Mouse (Mus musculus) liver, embryonic 15.5 days (tissue): ENCODE measurements at regions not wholly inside any gene's neighbourhood (a gene's known extent, or its start where the extent isn't known, plus 50 kb on each side); places are given as distances from the start of the nearest gene placed in this dataset.

Experiments
- ATAC-seq: fragments of 200-750 bp; cut with Nextera tagmentation; 2 replicates; pipeline ENCODE4 v1.8.0; 2017; ENCODE audit warnings: moderate number of reproducible peaks, mild to moderate bottlenecking, moderate library complexity; ENCODE audit not compliant: insufficient read depth
- H3K27ac ChIP-seq: fragments of 300-500 bp; sonication (generic); replicated peaks from 2 replicates; pipeline ENCODE4 v1.5.1; 2015; ENCODE audit warnings: mild to moderate bottlenecking, inconsistent platforms
- H3K27me3 ChIP-seq: fragments of 300-500 bp; sonication (generic); 2 replicates; pipeline ENCODE4 v1.6.1; 2015; ENCODE audit warnings: mild to moderate bottlenecking, inconsistent platforms
- H3K36me3 ChIP-seq: fragments of 300-500 bp; sonication (generic); replicated peaks from 2 replicates; pipeline ENCODE4 v1.6.1; 2015; ENCODE audit warnings: moderate library complexity, mild to moderate bottlenecking, inconsistent platforms
- H3K4me1 ChIP-seq: fragments of 300-500 bp; sonication (generic); replicated peaks from 2 replicates; pipeline ENCODE4 v1.6.1; 2015; ENCODE audit warnings: inconsistent platforms
- H3K4me2 ChIP-seq: fragments of 300-500 bp; sonication (generic); 2 replicates; pipeline ENCODE4 v1.6.1; 2015; ENCODE audit warnings: moderate library complexity, mild to moderate bottlenecking, inconsistent platforms
- H3K4me3 ChIP-seq: fragments of 300-500 bp; sonication (generic); replicated peaks from 2 replicates; pipeline ENCODE4 v1.5.1; 2015; ENCODE audit warnings: mild to moderate bottlenecking, inconsistent platforms
- H3K9ac ChIP-seq: fragments of 300-500 bp; sonication (generic); 2 replicates; pipeline ENCODE4 v1.6.1; 2015; ENCODE audit warnings: moderate library complexity, mild to moderate bottlenecking, inconsistent platforms
- H3K9me3 ChIP-seq: fragments of 300-500 bp; sonication (generic); replicated peaks from 2 replicates; pipeline ENCODE4 v1.6.1; 2016; ENCODE audit warnings: inconsistent platforms
- WGBS: fragments of 180-500 bp; shearing (Covaris S2); methylation state at CpG from one replicate; pipeline ENCODE4 v1.1.7; 2015; ENCODE audit warnings: mixed read lengths; ENCODE audit not compliant: insufficient replicate concordance; 5-methylcytosine and 5-hydroxymethylcytosine counted together

DNA sequence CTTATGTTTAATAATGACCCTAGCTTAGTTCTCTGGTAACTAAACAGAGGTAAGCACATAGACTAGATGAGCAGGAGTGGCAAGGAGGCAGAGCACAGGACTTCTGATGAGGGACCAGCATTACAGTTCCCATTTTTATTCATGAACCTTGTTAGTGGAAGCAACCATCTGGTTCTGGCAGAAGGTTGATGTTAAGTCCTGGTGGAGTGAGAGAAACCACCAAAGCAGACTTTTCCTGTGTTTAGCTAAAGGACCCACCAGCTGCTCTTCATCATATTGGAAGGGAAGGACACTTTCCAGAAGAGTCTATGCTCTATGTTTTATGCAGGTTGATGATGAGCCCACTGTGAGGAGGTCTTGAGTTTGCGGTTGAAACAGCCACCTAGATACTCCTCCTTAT, 194.9 kb upstream of the Xylt1 start:
- H3K4me3 ChIP-seq, result no peak overlapping the region
- no peak for ATAC-seq
- no peaks in the 10 kb centered on the region for H3K27me3 ChIP-seq
- no peaks in the 10 kb centered on the region for H3K36me3 ChIP-seq
- no peak overlapping the region for H3K27ac ChIP-seq
- WGBS, result 68% methylated on average over 1 of the region's 1 CpGs
- no peak overlapping the region for H3K9ac ChIP-seq
- no peaks in the 10 kb centered on the region for H3K4me1 ChIP-seq
- H3K4me2 ChIP-seq, result no peak overlapping the region
- H3K9me3 ChIP-seq, result no peaks in the 10 kb centered on the region

DNA sequence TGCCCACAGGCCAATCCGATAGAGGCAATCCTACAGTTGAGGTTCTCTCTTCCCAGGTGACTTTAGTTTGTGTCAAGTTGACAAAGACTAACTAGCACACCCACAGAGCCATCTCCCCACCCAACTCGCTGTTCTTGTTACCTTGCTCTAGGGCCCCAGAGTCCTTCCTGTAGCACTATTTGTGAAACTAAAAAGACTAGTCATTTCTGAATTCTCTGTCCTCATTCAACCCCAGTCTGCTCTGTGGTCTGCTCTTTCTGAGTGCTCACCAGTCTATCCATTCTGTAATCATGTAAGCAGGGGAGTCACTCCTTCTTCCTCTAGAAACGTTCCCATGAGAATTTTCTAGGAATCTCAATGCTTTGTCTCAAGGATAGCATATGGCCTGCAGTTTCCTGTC, 184.2 kb upstream of the Xylt1 start:
- H3K27me3 ChIP-seq, result no peaks in the 10 kb centered on the region
- H3K4me2 ChIP-seq, result no peak overlapping the region
- no peak overlapping the region for H3K9ac ChIP-seq
- no peak overlapping the region for H3K4me3 ChIP-seq
- no peaks in the 10 kb centered on the region for H3K36me3 ChIP-seq
- no peak for ATAC-seq
- H3K27ac ChIP-seq, result no peak overlapping the region
- H3K9me3 ChIP-seq, result no peaks in the 10 kb centered on the region
- WGBS, result 47% methylated on average over 3 of the region's 3 CpGs
- no peaks in the 10 kb centered on the region for H3K4me1 ChIP-seq

DNA sequence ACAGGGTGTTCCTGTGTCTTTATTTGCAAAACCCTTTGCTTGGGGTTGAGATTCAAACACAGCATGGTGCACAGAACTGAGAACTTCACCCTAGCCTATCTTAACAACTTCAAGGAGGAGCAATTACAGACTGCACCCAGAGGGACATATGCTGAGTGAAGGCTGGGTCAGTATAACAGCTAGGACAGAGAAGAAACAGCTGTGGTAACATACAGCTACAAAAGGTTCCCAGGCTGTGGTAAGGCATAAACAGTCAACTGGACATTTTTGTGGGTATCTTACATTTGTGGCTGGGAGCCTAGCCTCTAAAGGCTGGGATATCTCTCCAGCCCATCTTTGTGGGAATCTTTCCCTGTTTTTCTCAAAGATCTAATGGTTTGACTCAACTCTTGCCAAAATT, 154.5 kb upstream of the Xylt1 start:
- H3K4me2 ChIP-seq, result no peak overlapping the region
- H3K9ac ChIP-seq, result no peak overlapping the region
- H3K4me3 ChIP-seq, result no peak overlapping the region
- H3K4me1 ChIP-seq, result no peaks in the 10 kb centered on the region
- no peak for ATAC-seq
- no peaks in the 10 kb centered on the region for H3K27me3 ChIP-seq
- no peak overlapping the region for H3K27ac ChIP-seq
- no peaks in the 10 kb centered on the region for H3K9me3 ChIP-seq
- H3K36me3 ChIP-seq, result no peaks in the 10 kb centered on the region

DNA sequence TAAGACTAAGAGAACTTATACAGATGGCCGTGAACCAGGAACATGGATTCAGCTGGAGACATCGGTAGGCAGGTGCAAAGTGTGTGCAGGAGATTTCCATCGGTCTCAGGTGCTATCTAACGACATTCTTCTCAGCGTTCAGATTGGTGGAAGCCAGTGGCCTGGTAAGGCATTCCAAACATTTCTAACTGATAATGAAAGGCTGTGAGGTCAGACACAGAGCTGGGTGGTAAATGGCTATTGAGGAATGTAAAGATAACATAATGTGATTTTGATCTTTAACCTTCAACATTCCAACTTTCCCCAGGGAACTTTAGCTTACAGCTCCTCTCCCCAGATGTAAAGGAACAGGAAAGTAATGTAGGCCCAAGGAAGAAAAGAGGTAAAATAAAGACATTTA, 151.2 kb upstream of the Xylt1 start:
- Histone ChIP-seq H3K27ac (no peak overlapping the region), H3K4me2 (no peak overlapping the region), H3K9me3 (no peaks in the 10 kb centered on the region), H3K27me3 (no peaks in the 10 kb centered on the region), H3K9ac (no peak overlapping the region), H3K36me3 (no peaks in the 10 kb centered on the region), H3K4me3 (no peak overlapping the region), H3K4me1 (no peaks in the 10 kb centered on the region)
- ATAC-seq, result no peak
- 45% methylated on average over 5 of the region's 5 CpGs for WGBS

DNA sequence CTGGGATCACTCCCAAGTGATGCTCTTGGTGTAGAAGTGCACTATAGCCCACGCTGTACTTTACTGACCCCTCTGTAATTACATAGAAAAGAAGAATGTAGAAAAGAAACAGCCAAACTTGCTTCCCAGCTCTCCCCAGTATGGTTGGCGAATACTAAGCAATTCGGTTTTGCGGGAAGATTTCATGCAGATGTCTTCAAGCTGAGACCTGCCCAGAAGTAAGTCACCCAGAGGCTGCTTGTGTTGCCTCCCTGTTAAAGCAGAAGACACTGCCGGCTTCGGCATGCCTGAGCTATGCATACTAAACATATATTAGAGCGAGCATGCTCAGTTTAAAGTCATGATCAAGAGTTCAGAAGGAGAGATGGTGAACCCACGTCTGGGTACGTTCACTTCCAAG, 124.0 kb upstream of the Xylt1 start:
- Histone ChIP-seq H3K27me3 (peaks cover 7% of the 10 kb centered on the region; the same call in 1 of the 2 replicates), H3K36me3 (no peaks in the 10 kb centered on the region), H3K27ac (no peak overlapping the region), H3K9me3 (no peaks in the 10 kb centered on the region), H3K4me2 (no peak overlapping the region), H3K9ac (no peak overlapping the region), H3K4me3 (no peak overlapping the region), H3K4me1 (no peaks in the 10 kb centered on the region)
- ATAC-seq, result no peak
- 63% methylated on average over 9 of the region's 9 CpGs for WGBS

DNA sequence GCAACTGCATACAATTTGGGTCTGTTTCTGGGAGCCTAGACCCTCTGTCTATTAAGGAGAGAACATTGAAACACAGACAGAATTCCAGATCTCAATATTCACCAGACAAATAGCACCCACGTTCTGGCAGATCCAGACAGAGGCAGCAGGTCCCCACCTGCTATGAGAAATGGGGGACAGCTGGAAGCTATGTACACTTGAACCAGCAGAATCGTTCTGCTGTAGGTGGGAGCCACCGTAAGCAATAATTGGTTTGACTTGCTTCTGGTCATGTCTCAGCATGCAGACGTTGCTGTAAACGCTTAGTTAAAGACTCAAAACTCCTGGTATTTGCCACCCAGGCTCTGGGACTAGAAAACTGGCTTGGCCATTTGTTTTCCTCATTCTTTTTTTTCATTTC, 122.2 kb upstream of the Xylt1 start:
- H3K4me3 ChIP-seq, result no peak overlapping the region
- no peak for ATAC-seq
- no peaks in the 10 kb centered on the region for H3K36me3 ChIP-seq
- H3K27ac ChIP-seq, result no peak overlapping the region
- H3K9ac ChIP-seq, result no peak overlapping the region
- no peaks in the 10 kb centered on the region for H3K4me1 ChIP-seq
- H3K4me2 ChIP-seq, result no peak overlapping the region
- 57% methylated on average over 5 of the region's 5 CpGs for WGBS
- H3K27me3 ChIP-seq, result peaks cover 13% of the 10 kb centered on the region
- no peaks in the 10 kb centered on the region for H3K9me3 ChIP-seq

DNA sequence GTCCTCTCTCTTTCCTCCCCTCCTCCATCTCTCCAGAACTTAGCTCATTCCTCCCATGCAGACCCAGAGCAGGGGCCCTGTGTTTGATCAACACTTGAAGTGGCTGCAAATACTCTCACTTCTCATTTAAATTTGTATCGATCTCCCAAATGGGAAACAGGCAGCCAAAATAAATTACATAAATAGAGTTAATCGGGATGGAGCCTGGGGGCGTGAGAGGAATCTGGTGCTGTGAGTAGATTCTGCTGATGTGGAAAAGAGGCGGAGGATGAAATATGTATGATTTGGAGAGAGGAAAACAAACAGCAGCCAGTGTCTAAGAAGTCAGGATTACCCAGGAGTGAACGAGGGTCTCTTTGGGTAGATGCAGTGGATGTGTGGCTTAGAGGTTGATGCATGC, 121.6 kb upstream of the Xylt1 start:
- Histone ChIP-seq H3K4me2 (no peak overlapping the region), H3K4me3 (no peak overlapping the region), H3K27ac (no peak overlapping the region), H3K4me1 (no peaks in the 10 kb centered on the region), H3K9me3 (no peaks in the 10 kb centered on the region), H3K9ac (no peak overlapping the region), H3K36me3 (no peaks in the 10 kb centered on the region), H3K27me3 (peaks cover 13% of the 10 kb centered on the region)
- ATAC-seq, result no peak
- WGBS, result 58% methylated on average over 5 of the region's 5 CpGs

DNA sequence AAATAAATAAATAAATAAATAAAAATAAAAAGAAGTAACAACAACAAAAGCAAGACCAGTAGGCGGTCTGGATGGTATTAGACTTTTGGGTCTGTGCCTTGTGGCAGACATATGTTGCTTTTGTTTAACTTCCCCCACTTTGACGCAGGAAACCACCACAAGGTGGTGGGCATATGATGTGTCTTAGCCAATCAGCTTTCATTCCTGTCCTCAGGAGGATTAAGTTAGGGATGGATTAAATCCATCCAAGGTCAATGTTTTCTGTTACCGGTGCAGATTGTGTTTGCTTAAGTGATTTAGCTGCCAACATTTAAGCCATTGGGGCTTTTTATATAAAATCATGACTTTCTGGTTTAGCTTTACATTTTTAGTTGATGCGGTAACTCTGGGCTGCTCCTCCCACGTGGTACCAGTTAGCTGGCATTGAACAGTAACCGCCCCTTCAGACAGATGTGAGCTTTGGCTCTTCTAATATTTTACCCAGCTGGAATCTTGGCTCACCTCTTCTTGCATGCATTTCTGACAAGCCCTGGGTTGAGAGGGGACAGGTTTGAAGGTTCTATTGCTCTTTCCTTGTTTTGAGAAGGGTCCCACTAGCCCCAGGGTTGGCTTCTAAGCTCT, 121.0 kb upstream of the Xylt1 start:
- Histone ChIP-seq H3K4me1 (no peaks in the 10 kb centered on the region), H3K9ac (no peak overlapping the region), H3K4me3 (no peak overlapping the region), H3K27ac (no peak overlapping the region), H3K4me2 (no peak overlapping the region), H3K36me3 (no peaks in the 10 kb centered on the region), H3K27me3 (peaks cover 13% of the 10 kb centered on the region), H3K9me3 (no peaks in the 10 kb centered on the region)
- ATAC-seq, result no peak
- 56% methylated on average over 6 of the region's 6 CpGs for WGBS

DNA sequence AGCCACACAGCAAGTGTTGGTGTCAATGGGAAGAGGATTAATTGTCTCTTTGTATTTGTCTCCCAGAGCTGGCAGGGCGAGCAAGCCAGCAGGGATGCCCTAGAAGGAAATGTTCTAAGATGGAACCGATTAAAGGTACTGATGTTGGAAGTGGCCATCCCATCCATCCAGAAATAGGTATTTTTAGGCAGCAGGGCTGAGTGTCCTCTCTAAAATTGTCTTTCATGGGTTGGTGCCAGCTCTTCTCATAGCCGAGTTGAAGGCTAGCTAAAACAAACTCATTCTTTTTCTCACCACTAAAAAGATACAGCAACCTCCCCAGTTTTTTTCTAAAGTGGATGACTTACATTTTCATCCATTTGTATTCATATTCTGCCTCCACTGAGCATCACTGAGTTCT, 120.2 kb upstream of the Xylt1 start:
- WGBS, result 51% methylated on average over 3 of the region's 3 CpGs
- ATAC-seq, result no peak
- no peaks in the 10 kb centered on the region for H3K9me3 ChIP-seq
- H3K36me3 ChIP-seq, result no peaks in the 10 kb centered on the region
- H3K4me3 ChIP-seq, result no peak overlapping the region
- H3K4me2 ChIP-seq, result no peak overlapping the region
- peaks cover 13% of the 10 kb centered on the region for H3K27me3 ChIP-seq
- no peaks in the 10 kb centered on the region for H3K4me1 ChIP-seq
- no peak overlapping the region for H3K27ac ChIP-seq
- no peak overlapping the region for H3K9ac ChIP-seq

DNA sequence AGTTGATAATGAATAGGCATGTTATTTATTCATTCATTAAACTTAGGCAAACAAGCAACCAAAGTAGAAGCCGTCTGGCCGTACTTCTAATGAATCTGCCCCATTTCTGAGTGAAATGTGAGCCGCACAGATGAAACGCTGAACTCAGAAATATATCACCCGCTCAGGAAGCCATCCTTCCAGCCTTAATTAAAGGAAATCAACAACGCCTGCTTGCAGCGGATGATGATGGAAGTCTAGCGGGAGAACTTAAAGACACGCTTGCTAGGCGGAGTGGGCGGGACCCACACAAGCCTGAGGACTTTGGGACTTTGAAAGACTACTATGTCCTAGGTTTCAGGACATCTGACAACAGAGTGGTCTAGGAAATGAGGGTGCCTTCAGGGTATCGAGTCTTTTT, 117.7 kb upstream of the Xylt1 start:
- H3K27me3 ChIP-seq, result peaks cover 13% of the 10 kb centered on the region
- H3K4me1 ChIP-seq, result no peaks in the 10 kb centered on the region
- H3K9me3 ChIP-seq, result no peaks in the 10 kb centered on the region
- H3K9ac ChIP-seq, result no peak overlapping the region
- no peaks in the 10 kb centered on the region for H3K36me3 ChIP-seq
- no peak overlapping the region for H3K27ac ChIP-seq
- 73% methylated on average over 12 of the region's 12 CpGs for WGBS
- no peak overlapping the region for H3K4me2 ChIP-seq
- no peak overlapping the region for H3K4me3 ChIP-seq
- no peak for ATAC-seq

DNA sequence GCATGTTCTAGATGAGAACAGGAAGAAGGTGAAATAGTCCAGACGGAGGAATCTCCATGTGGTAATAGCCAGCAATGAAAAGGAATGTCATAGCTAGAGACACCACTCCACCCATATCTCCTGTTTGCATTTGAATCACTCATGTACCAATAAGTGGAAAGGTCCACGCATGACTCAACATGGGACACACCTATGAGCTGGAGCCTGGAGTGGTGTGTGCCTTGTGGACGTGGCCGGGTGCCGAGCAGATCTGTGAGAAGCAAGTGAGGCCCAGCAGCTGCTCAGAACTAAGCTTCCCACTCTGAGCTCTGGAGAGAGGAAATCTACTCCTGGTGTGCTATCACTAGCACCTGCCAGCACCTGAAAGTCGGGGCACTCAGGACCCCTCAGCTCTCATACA, 116.4 kb upstream of the Xylt1 start:
- Histone ChIP-seq H3K9me3 (no peaks in the 10 kb centered on the region), H3K27me3 (peaks cover 13% of the 10 kb centered on the region), H3K4me1 (no peaks in the 10 kb centered on the region), H3K4me3 (no peak overlapping the region), H3K36me3 (no peaks in the 10 kb centered on the region), H3K4me2 (no peak overlapping the region), H3K27ac (no peak overlapping the region), H3K9ac (no peak overlapping the region)
- no peak for ATAC-seq
- WGBS, result 74% methylated on average over 6 of the region's 6 CpGs

DNA sequence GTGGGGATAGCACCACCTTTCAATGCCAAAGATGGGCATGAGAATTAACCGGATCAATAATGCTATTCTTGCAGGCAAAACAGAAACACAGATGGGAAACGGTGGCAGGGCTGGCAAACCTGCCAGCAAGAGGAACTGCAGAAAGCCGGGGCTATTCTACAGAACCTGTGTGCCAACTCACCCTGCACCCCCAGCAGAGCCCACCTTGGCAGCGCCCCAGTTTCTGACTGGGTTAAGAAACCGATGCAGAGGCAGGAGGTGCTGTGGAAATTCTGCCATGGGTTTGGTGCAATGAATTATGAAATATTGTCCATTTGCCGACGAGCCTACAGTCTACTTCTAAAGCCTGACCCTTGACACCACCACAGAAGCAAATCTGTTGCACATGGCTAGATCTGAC, 112.7 kb upstream of the Xylt1 start:
- Histone ChIP-seq H3K9me3 (no peaks in the 10 kb centered on the region), H3K27ac (no peak overlapping the region), H3K36me3 (no peaks in the 10 kb centered on the region), H3K9ac (no peak overlapping the region), H3K27me3 (peaks cover 2% of the 10 kb centered on the region; the same call in 1 of the 2 replicates), H3K4me2 (no peak overlapping the region), H3K4me3 (no peak overlapping the region), H3K4me1 (no peaks in the 10 kb centered on the region)
- 66% methylated on average over 7 of the region's 7 CpGs for WGBS
- no peak for ATAC-seq
